Mouse (Mus musculus): ENCODE measurements around the gene Cadps. TPM values are rescaled to one million over a fixed set of nuclear protein-coding genes. Genes with fewer than 3 reads are reported as not detected.
A peak's percentile ranks its signal among the peaks of the same experiment; 100 is the strongest.

Cadps gene
- total and polyA plus RNA-seq, 2 experiments, result under 0.01 TPM; not detected in 1

GRCm38 (mm10) chr14:12338811-12339565, 483.9 kb downstream of the Cadps start:
- 6% methylated on average over 10 of the region's 10 CpGs for WGBS
- peaks cover 26% of the 10 kb centered on the region for H3K27me3 ChIP-seq (ENCODE audit: control insufficient read depth, insufficient read depth, low read length)
- TF ChIP-seq POLR2A (IDR thresholded peaks at IDR 0.05; ENCODE audit: extremely low read depth, insufficient read depth, low read length), result no peak
- TF ChIP-seq CTCF (IDR thresholded peaks at IDR 0.05; ENCODE audit: low read depth, low read length), result no peak

GRCm38 (mm10) chr14:12337998-12338809, 484.7 kb downstream of the Cadps start:
- H3K27ac ChIP-seq (replicated peaks; ENCODE audit: insufficient read depth, low read depth, low read length), result no peak overlapping the region
- H3K27me3 ChIP-seq (ENCODE audit: control insufficient read depth, insufficient read depth, low read length), result peaks cover 21% of the 10 kb centered on the region
- H3K36me3 ChIP-seq (ENCODE audit: control insufficient read depth, insufficient read depth, low read length), result no peaks in the 10 kb centered on the region
- H3K4me3 ChIP-seq (ENCODE audit: insufficient read depth, low read depth, low read length), result no peak overlapping the region
- TF ChIP-seq CTCF (IDR thresholded peaks at IDR 0.05; ENCODE audit: low read depth, low read length), result no peak
- TF ChIP-seq POLR2A (IDR thresholded peaks at IDR 0.05; ENCODE audit: extremely low read depth, insufficient read depth, low read length), result no peak
- H3K4me1 ChIP-seq (ENCODE audit: control insufficient read depth, insufficient read depth, low read length), result no peaks in the 10 kb centered on the region
- DNase-seq (ENCODE audit: extremely low read depth, low read depth, low spot score), result no peak
- no peaks in the 10 kb centered on the region for H3K79me2 ChIP-seq (ENCODE audit: control insufficient read depth, insufficient read depth, low read length)
- WGBS, result 9% methylated on average over 16 of the region's 16 CpGs
- H3K9ac ChIP-seq (ENCODE audit: low read depth, low read length), result no peak overlapping the region

More at GRCm38 (mm10) chr14:12338811-12339565, 483.9 kb downstream of the Cadps start:
- no peaks in the 10 kb centered on the region for H3K4me1 ChIP-seq (ENCODE audit: control insufficient read depth, insufficient read depth, low read length)
- no peak overlapping the region for H3K9ac ChIP-seq (ENCODE audit: low read depth, low read length)
- no peak overlapping the region for H3K4me3 ChIP-seq (ENCODE audit: insufficient read depth, low read depth, low read length)
- DNase-seq (ENCODE audit: extremely low read depth, low read depth, low spot score), result no peak
- no peak overlapping the region for H3K27ac ChIP-seq (replicated peaks; ENCODE audit: insufficient read depth, low read depth, low read length)
- no peaks in the 10 kb centered on the region for H3K79me2 ChIP-seq (ENCODE audit: control insufficient read depth, insufficient read depth, low read length)
- no peaks in the 10 kb centered on the region for H3K36me3 ChIP-seq (ENCODE audit: control insufficient read depth, insufficient read depth, low read length)

GRCm38 (mm10) chr14:12337421-12337997, 485.4 kb downstream of the Cadps start:
- Histone ChIP-seq H3K27ac (replicated peaks; ENCODE audit: insufficient read depth, low read depth, low read length) (no peak overlapping the region), H3K27me3 (ENCODE audit: control insufficient read depth, insufficient read depth, low read length) (peaks cover 17% of the 10 kb centered on the region), H3K9ac (ENCODE audit: low read depth, low read length) (no peak overlapping the region), H3K36me3 (ENCODE audit: control insufficient read depth, insufficient read depth, low read length) (no peaks in the 10 kb centered on the region), H3K4me1 (ENCODE audit: control insufficient read depth, insufficient read depth, low read length) (no peaks in the 10 kb centered on the region), H3K79me2 (ENCODE audit: control insufficient read depth, insufficient read depth, low read length) (no peaks in the 10 kb centered on the region), H3K4me3 (ENCODE audit: insufficient read depth, low read depth, low read length) (no peak overlapping the region)
- TF ChIP-seq CTCF (IDR thresholded peaks at IDR 0.05; ENCODE audit: low read depth, low read length), result no peak
- TF ChIP-seq POLR2A (IDR thresholded peaks at IDR 0.05; ENCODE audit: extremely low read depth, insufficient read depth, low read length), result no peak
- WGBS, result 14% methylated on average over 8 of the region's 8 CpGs
- DNase-seq (ENCODE audit: extremely low read depth, low read depth, low spot score), result no peak

GRCm38 (mm10) chr14:12334925-12335324, 488.0 kb downstream of the Cadps start:
- no peak overlapping the region for H3K4me3 ChIP-seq (ENCODE audit: insufficient read depth, low read depth, low read length)
- no peak overlapping the region for H3K27ac ChIP-seq (replicated peaks; ENCODE audit: insufficient read depth, low read depth, low read length)
- TF ChIP-seq CTCF (IDR thresholded peaks at IDR 0.05; ENCODE audit: low read depth, low read length) (no peak), POLR2A (IDR thresholded peaks at IDR 0.05; ENCODE audit: extremely low read depth, insufficient read depth, low read length) (no peak)
- H3K4me1 ChIP-seq (ENCODE audit: control insufficient read depth, insufficient read depth, low read length), result no peaks in the 10 kb centered on the region
- H3K27me3 ChIP-seq (ENCODE audit: control insufficient read depth, insufficient read depth, low read length), result peaks cover 7% of the 10 kb centered on the region
- no peak overlapping the region for H3K9ac ChIP-seq (ENCODE audit: low read depth, low read length)
- no peaks in the 10 kb centered on the region for H3K79me2 ChIP-seq (ENCODE audit: control insufficient read depth, insufficient read depth, low read length)
- H3K36me3 ChIP-seq (ENCODE audit: control insufficient read depth, insufficient read depth, low read length), result no peaks in the 10 kb centered on the region
- DNase-seq (ENCODE audit: extremely low read depth, low read depth, low spot score), result no peak
- 52% methylated on average over 7 of the region's 7 CpGs for WGBS

GRCm38 (mm10) chr14:12333622-12334021, 489.3 kb downstream of the Cadps start:
- H3K9ac ChIP-seq (ENCODE audit: low read depth, low read length), result no peak overlapping the region
- DNase-seq (ENCODE audit: extremely low read depth, low read depth, low spot score), result peak; percentile 55
- H3K4me3 ChIP-seq (ENCODE audit: insufficient read depth, low read depth, low read length), result no peak overlapping the region
- no peaks in the 10 kb centered on the region for H3K79me2 ChIP-seq (ENCODE audit: control insufficient read depth, insufficient read depth, low read length)
- WGBS, result 63% methylated on average over 7 of the region's 7 CpGs
- no peak overlapping the region for H3K27ac ChIP-seq (replicated peaks; ENCODE audit: insufficient read depth, low read depth, low read length)
- no peaks in the 10 kb centered on the region for H3K36me3 ChIP-seq (ENCODE audit: control insufficient read depth, insufficient read depth, low read length)
- no peaks in the 10 kb centered on the region for H3K4me1 ChIP-seq (ENCODE audit: control insufficient read depth, insufficient read depth, low read length)
- TF ChIP-seq POLR2A (IDR thresholded peaks at IDR 0.05; ENCODE audit: extremely low read depth, insufficient read depth, low read length) (no peak), CTCF (IDR thresholded peaks at IDR 0.05; ENCODE audit: low read depth, low read length) (peak; percentile 56; the same call in 1 of the 2 replicates)
- peaks cover 7% of the 10 kb centered on the region for H3K27me3 ChIP-seq (ENCODE audit: control insufficient read depth, insufficient read depth, low read length)
